Mouse (Mus musculus) midbrain, embryonic 13.5 days (tissue): ENCODE results near the gene Fam120b. TPM values are rescaled to one million over a fixed set of nuclear protein-coding genes. Genes with fewer than 3 reads are reported as not detected.

ENCODE experiments used
- ATAC-seq: fragments of 200-750 bp; cut with Nextera tagmentation; 2 replicates; pipeline ENCODE4 v1.8.0; 2017; ENCODE audit warnings: mild to moderate bottlenecking, moderate TSS enrichment, moderate library complexity
- H3K27ac ChIP-seq: fragments of 300-500 bp; sonication (generic); 2 replicates; pipeline ENCODE4 v1.5.1; 2015; ENCODE audit warnings: inconsistent platforms, mild to moderate bottlenecking, moderate library complexity
- H3K27me3 ChIP-seq: fragments of 300-500 bp; sonication (generic); 2 replicates; pipeline ENCODE4 v1.6.1; 2015; ENCODE audit warnings: mild to moderate bottlenecking, inconsistent platforms
- H3K36me3 ChIP-seq: fragments of 300-500 bp; sonication (generic); 2 replicates; pipeline ENCODE4 v1.6.1; 2015; ENCODE audit warnings: mild to moderate bottlenecking, inconsistent platforms
- H3K4me1 ChIP-seq: fragments of 300-500 bp; sonication (generic); replicated peaks from 2 replicates; pipeline ENCODE4 v1.6.1; 2015; ENCODE audit warnings: inconsistent platforms
- H3K4me2 ChIP-seq: fragments of 300-500 bp; sonication (generic); replicated peaks from 2 replicates; pipeline ENCODE4 v1.6.1; 2015; ENCODE audit warnings: moderate library complexity, mild to moderate bottlenecking, inconsistent platforms
- H3K4me3 ChIP-seq: fragments of 300-500 bp; sonication (generic); replicated peaks from 2 replicates; pipeline ENCODE4 v1.5.1; 2015; ENCODE audit warnings: mild to moderate bottlenecking, inconsistent platforms
- H3K9ac ChIP-seq: fragments of 300-500 bp; sonication (generic); replicated peaks from 2 replicates; pipeline ENCODE4 v1.6.1; 2015; ENCODE audit warnings: mild to moderate bottlenecking, inconsistent platforms
- H3K9me3 ChIP-seq: fragments of 300-500 bp; sonication (generic); 2 replicates; pipeline ENCODE4 v1.6.1; 2016; ENCODE audit warnings: mild to moderate bottlenecking, inconsistent platforms
- WGBS: fragments of 180-500 bp; shearing (Covaris S2); methylation state at CpG from one replicate; pipeline ENCODE4 v1.1.7; 2015; 5-methylcytosine and 5-hydroxymethylcytosine counted together
- polyA plus RNA-seq: library from polyadenylated mRNA; unstranded; fragments of >200 nt; fragmentation: Nextera tagmentation; extraction: Ambion mirVana; gene quantifications from 2 replicates; pipeline ENCODE4 v1.2.1, GENCODE M21; 2015

Fam120b gene
- polyA plus RNA-seq, 1 experiment from 2014 or later: 43.6 TPM

DNA sequence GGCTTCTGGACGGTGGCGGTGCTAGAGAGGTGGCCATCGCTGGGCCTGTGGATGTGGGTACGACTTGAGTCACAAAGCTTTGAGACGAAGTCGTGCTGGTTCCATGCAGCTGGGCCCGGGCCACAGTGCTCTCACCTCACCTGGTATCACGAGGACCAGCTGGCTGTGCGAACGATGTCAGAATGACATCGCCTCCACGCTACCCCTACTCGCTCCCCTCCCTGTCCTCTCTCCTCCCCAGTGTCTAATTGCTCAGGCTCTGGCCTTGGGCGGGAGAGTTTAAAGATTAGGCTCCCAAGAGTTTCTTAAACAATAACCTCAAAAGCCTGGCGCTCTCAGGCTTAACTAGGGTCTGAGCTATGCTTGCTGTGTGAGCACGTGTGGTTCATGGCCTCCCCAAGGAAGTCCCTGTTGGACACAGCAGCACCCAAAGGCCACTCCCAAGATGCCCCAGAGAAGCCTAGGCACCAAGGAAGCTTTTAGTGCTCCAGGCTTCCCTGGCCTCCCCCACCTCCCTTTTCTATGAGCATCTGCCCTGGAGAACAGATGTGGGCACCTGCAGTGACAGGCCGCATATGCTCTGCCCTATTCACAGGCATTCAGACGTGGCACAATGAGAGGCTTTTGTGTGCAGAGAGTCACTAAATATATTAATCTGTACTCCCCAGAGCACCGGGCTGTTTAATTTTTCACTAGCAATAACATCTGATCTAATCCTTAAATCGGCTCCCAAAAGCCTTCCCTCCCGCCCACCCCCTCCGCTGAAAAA is 14.7 kb upstream of the Fam120b start:
- peak overlapping the region; percentile 52 for H3K9ac ChIP-seq
- ATAC-seq: peak; percentile 51
- WGBS: under 1% methylated on average over 22 of the region's 22 CpGs
- peak overlapping the region; percentile 94 for H3K4me2 ChIP-seq
- no peaks in the 10 kb centered on the region for H3K9me3 ChIP-seq
- H3K27ac ChIP-seq: peak overlapping the region; percentile 76
- H3K36me3 ChIP-seq: no peaks in the 10 kb centered on the region
- peaks cover 22% of the 10 kb centered on the region for H3K27me3 ChIP-seq
- peaks cover 61% of the 10 kb centered on the region for H3K4me1 ChIP-seq
- H3K4me3 ChIP-seq: peak overlapping the region; percentile 42

DNA sequence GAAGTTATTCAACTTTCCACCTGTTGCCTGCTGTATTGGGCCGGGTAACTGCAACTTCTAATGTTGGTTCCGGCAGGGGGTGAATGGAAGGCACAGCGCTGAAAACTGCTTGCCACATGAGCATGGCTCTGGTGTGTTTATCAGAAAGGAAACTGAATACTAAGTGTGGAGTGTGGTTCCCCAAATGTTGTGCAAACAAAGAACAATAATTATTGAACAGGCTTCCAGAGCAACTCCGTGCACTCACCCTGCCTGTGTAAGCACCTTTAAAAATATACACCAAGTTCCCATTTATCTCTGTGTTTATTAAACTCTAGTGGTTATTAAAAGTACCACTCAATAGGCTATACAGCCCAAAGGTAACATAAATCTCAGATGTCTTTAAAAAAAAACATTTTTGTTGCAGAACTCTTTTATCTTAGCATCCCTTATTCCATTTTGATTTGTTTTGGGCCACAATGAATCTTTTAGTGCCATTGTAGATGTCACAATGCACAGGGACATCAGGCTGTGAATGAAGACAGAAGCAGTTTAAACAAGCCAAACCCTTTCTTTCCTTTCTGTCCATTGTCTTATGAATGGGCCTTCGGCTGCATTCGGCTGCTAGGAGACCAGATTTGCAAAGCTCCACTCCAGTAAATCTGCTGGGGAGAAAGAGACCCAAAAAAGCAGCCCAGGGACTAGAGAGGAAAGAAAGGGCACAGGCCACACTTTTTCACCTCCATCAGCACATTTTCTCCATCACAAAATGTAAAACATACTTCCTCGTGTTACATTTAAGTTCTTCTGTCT is 13.9 kb upstream of the Fam120b start:
- 0 out of 2 replicates have a peak overlapping the region, but pooled peaks have one; percentile 76 for H3K27ac ChIP-seq
- 3% methylated on average over 7 of the region's 7 CpGs for WGBS
- H3K9me3 ChIP-seq: no peaks in the 10 kb centered on the region
- H3K4me2 ChIP-seq: peak overlapping the region; percentile 94
- no peaks in the 10 kb centered on the region for H3K36me3 ChIP-seq
- peaks cover 57% of the 10 kb centered on the region for H3K4me1 ChIP-seq
- peaks cover 27% of the 10 kb centered on the region for H3K27me3 ChIP-seq
- no peak overlapping the region for H3K9ac ChIP-seq
- no peak overlapping the region for H3K4me3 ChIP-seq
- no peak for ATAC-seq

DNA sequence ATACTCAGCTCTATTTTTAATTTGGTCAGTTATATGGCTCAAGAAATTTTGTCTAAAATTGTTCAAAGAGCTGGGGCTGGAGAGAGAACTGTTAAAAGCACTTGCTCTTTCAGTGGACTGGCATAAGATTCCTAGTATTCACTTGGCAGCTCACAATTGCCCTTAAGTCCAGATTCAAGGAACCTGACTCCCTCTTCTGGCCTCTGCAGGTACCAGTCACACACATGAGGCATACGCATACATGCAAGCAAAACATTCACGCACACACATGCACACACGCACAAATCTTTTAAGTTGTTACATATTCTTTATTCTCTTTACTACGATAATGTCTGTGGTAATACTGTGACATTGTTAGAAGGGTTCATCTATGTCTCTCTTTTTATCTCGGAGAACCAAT is 12.6 kb upstream of the Fam120b start:
- Histone ChIP-seq H3K27ac (no peak overlapping the region), H3K27me3 (peaks cover 31% of the 10 kb centered on the region), H3K4me2 (no peak overlapping the region), H3K4me3 (no peak overlapping the region), H3K36me3 (no peaks in the 10 kb centered on the region), H3K4me1 (peaks cover 44% of the 10 kb centered on the region), H3K9me3 (no peaks in the 10 kb centered on the region), H3K9ac (no peak overlapping the region)
- WGBS: 98% methylated on average over 5 of the region's 5 CpGs
- ATAC-seq: no peak

DNA sequence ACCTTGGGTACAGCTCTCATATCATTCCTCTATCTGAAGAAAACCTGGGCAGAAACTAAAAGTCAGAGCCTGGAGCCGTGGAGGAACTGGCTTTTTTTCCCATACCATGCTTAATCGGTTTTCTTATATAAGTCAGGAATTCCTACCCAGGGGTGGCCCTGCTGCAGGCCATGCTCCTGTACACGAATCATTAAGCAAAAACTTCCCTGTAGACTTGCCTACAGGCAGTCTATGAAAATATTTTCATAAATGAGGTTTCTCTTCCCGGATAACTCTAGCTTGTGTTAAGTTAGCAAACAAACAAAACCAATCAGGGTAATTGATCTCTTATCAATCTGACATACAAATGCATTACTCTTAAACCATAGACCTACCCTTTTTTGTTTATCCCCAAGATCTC is 7.1 kb upstream of the Fam120b start:
- Histone ChIP-seq H3K4me2 (no peak overlapping the region), H3K4me3 (no peak overlapping the region), H3K27me3 (peaks cover 35% of the 10 kb centered on the region), H3K27ac (no peak overlapping the region), H3K4me1 (no peaks in the 10 kb centered on the region), H3K36me3 (no peaks in the 10 kb centered on the region), H3K9ac (no peak overlapping the region), H3K9me3 (no peaks in the 10 kb centered on the region)
- ATAC-seq: no peak
- 83% methylated on average over 4 of the region's 4 CpGs for WGBS

DNA sequence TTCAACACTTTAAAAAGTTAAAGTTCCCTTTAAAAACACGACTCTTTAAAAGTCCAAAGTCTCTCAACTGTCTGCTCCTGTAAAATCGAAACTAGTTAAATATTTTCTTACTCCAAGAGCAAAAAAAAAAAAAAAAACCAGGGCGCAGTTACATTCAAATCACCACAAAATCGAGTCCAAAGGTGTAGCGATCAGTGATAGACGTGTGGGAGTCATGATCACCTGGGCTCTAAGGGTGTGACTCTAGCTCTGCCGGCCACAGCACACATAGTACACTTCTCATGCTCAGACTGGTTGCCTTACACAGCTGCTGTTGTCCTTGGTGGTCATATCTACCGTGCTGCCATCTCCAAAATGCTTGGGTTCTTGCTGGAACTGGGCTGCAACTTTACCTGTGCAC is 6.6 kb upstream of the Fam120b start:
- no peak for ATAC-seq
- no peak overlapping the region for H3K9ac ChIP-seq
- 83% methylated on average over 8 of the region's 8 CpGs for WGBS

DNA sequence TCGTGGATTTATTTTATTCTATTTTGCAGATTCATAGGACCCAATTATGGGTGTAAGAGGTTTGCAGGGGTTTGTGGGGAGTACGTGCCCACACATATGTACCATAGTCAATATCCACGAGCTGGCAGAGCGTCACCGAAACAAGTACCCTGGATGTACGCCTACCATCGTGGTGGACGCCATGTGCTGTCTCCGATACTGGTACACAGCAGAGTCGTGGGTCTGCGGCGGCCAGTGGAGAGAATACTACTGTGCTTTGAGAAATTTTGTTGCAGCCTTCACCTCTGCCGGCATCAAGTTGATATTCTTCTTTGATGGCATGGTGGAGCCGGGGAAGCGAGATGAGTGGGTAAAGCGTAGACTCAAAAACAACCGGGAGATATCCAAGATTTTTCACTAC is 5.7 kb downstream of the Fam120b start:
- peaks cover 49% of the 10 kb centered on the region for H3K36me3 ChIP-seq
- H3K9ac ChIP-seq: no peak overlapping the region
- H3K4me2 ChIP-seq: no peak overlapping the region
- no peak overlapping the region for H3K27ac ChIP-seq
- 97% methylated on average over 17 of the region's 17 CpGs for WGBS
- no peaks in the 10 kb centered on the region for H3K27me3 ChIP-seq
- no peaks in the 10 kb centered on the region; the same call in 1 of the 2 replicates for H3K9me3 ChIP-seq
- H3K4me3 ChIP-seq: no peak overlapping the region
- ATAC-seq: no peak
- peaks cover 26% of the 10 kb centered on the region for H3K4me1 ChIP-seq

More for the DNA sequence above, 6.6 kb upstream of the Fam120b start:
- Histone ChIP-seq H3K4me1 (no peaks in the 10 kb centered on the region), H3K4me2 (no peak overlapping the region), H3K36me3 (no peaks in the 10 kb centered on the region), H3K9me3 (no peaks in the 10 kb centered on the region), H3K27me3 (peaks cover 35% of the 10 kb centered on the region), H3K4me3 (no peak overlapping the region), H3K27ac (no peak overlapping the region)

DNA sequence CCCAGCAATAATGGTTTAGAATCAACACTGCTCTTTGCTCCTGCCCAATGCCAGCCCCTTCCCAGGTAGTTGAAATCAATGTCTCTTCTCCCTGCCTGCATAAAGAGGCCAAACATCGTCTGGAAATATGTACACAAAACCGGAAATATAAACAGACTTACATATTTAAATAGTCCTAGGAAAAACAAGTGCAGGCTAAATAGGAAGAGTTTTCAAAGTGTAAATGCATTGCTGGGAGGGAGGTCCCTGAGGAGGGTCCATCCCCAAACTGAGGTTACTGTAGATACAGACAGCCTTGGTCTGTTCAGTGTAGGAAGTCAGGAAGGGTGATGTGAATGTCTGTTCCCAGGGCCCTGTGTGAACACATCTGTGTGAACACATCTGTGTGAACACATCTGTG is 10.6 kb downstream of the Fam120b start:
- ATAC-seq: no peak
- H3K4me3 ChIP-seq: no peak overlapping the region
- no peak overlapping the region for H3K9ac ChIP-seq
- H3K4me2 ChIP-seq: no peak overlapping the region
- no peaks in the 10 kb centered on the region for H3K27me3 ChIP-seq
- WGBS: 97% methylated on average over 2 of the region's 2 CpGs
- H3K4me1 ChIP-seq: no peaks in the 10 kb centered on the region
- H3K27ac ChIP-seq: no peak overlapping the region
- H3K36me3 ChIP-seq: peaks cover 96% of the 10 kb centered on the region
- no peaks in the 10 kb centered on the region; the same call in 1 of the 2 replicates for H3K9me3 ChIP-seq

DNA sequence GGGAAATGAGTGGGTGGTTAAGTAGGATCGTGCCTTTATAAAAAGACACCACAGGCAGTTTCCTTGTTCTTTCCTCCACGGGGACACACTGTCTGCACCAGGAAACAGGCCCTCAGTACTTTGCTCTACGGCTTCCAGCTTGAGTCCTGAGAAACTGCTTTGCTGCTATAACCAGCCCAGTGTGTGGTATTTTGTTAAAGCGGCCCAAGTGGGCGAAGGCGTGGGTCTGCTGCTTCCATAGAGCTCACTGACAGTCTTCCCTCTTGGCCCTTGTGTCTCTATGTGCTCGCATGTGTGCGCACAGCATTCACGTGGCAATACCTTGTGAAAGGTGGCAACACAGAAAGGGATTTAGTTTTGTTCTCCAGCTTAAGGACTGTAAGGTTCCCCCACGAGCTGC is 13.3 kb downstream of the Fam120b start:
- Histone ChIP-seq H3K9me3 (no peaks in the 10 kb centered on the region), H3K4me1 (no peaks in the 10 kb centered on the region), H3K4me2 (no peak overlapping the region), H3K9ac (no peak overlapping the region), H3K27me3 (no peaks in the 10 kb centered on the region), H3K27ac (no peak overlapping the region), H3K36me3 (peaks cover 95% of the 10 kb centered on the region), H3K4me3 (no peak overlapping the region)
- 90% methylated on average over 10 of the region's 10 CpGs for WGBS
- ATAC-seq: no peak

DNA sequence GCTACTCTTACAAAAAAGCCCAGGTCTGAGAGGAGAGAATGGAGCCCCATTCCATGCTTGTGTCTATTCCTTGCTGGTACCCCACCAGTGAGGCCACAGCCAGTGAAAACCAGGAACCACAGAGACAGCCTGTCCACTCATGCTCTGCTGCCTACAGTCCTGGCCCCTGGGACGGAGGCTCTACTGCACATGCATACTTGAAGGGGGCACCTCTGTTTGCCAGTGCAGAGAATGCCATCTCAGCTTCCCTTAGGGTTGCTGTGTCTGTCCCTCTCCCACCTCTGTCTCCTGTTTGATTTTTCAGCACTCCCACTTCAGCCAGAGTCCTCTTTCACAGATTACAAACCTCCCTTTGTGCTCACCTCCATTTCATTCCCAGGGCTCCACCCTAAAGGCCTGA is 14.9 kb downstream of the Fam120b start:
- ATAC-seq: no peak
- peaks cover 97% of the 10 kb centered on the region for H3K36me3 ChIP-seq

DNA sequence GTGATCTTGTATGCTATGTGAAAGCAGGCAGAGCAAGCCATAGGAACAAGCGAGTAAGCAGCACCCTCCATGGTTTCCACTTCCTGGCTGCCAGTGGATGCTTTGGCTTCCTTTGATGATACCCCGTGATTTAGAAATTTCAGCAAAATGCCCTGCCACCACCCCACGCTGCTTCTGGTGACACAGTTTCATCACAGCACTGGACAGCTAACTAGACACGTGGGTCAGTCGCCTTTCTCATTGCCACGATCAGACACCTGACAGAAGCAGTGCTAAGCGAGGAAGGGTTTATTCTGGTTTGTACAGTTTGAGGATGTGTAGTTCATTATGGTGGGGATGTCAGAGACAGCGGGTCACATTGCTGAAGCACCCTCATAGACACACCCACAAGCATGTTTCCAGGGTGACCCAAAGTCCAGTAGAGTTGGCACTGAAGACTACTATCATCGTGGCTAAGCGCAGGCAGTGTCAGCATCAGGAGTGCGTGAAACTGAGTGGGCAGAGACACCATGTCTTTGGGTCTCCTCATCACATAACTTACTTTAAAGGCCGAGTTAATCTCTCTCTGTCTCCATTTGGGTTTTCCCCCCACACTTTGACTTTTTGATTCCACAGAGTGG is 20.7 kb downstream of the Fam120b start:
- Histone ChIP-seq H3K9me3 (no peaks in the 10 kb centered on the region), H3K9ac (no peak overlapping the region), H3K4me2 (no peak overlapping the region), H3K36me3 (peaks cover 95% of the 10 kb centered on the region), H3K27ac (no peak overlapping the region), H3K27me3 (no peaks in the 10 kb centered on the region), H3K4me1 (no peaks in the 10 kb centered on the region), H3K4me3 (no peak overlapping the region)
- ATAC-seq: no peak
- 96% methylated on average over 12 of the region's 12 CpGs for WGBS

More for the DNA sequence above, 14.9 kb downstream of the Fam120b start:
- no peak overlapping the region for H3K9ac ChIP-seq
- no peaks in the 10 kb centered on the region for H3K27me3 ChIP-seq
- no peak overlapping the region for H3K4me2 ChIP-seq
- no peaks in the 10 kb centered on the region for H3K4me1 ChIP-seq
- 100% methylated on average over 1 of the region's 1 CpGs for WGBS
- no peak overlapping the region for H3K27ac ChIP-seq
- H3K4me3 ChIP-seq: no peak overlapping the region
- H3K9me3 ChIP-seq: no peaks in the 10 kb centered on the region

DNA sequence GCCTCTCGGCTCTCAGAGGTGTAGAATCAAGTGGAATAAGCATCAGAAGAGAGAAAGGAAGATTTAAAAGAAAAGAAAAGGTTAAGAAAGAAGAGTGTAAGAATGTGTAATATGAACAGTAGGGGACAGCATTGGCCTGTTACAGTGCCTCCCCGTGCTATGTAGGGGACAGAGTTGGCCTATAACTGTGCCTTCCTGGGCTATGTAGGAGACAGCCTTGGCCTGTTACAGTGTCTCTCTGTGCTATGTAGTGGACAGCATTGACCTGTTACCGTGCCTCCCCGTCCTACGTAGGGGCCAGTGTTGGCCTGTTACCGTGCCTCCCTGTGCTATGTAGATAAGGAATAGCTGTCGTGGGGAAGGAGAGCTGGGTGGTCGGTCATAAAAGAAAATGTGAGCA is 23.5 kb downstream of the Fam120b start:
- Histone ChIP-seq H3K27ac (no peak overlapping the region), H3K9ac (no peak overlapping the region), H3K4me1 (no peaks in the 10 kb centered on the region), H3K4me2 (no peak overlapping the region), H3K4me3 (no peak overlapping the region), H3K9me3 (no peaks in the 10 kb centered on the region), H3K27me3 (no peaks in the 10 kb centered on the region), H3K36me3 (peaks cover 95% of the 10 kb centered on the region)
- ATAC-seq: no peak
- 90% methylated on average over 8 of the region's 8 CpGs for WGBS

DNA sequence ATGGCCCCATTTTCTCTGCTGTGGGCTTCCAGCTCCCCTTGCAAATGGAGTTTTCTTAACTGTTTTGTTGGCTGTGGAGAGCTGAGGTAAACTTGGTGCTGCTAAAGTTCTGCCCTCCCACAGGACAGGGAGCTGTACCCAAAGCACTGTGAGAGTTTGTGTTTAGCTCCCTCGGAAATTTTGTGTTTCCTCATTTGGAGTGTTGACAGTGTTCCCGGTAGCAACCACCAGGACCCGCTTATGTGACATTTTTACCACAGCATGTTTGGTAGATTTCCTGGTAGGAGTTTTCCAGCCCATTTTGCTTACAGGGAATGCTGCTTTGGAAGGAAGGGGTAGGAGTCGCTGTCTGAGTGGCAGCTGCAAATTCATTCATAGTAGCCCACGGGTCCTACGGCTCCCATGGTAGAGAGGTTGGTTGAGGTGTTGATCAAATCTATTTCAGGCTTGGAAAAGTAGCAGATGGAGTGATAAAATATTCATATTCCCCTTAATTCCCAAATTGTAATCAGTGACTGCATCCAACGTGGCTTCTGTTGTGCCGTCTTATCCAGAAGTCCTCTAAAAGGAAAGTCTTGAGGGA is 24.1 kb downstream of the Fam120b start:
- peaks cover 94% of the 10 kb centered on the region for H3K36me3 ChIP-seq
- ATAC-seq: no peak
- 85% methylated on average over 8 of the region's 8 CpGs for WGBS
- no peaks in the 10 kb centered on the region for H3K9me3 ChIP-seq
- H3K4me1 ChIP-seq: no peaks in the 10 kb centered on the region
- H3K4me2 ChIP-seq: no peak overlapping the region
- no peaks in the 10 kb centered on the region for H3K27me3 ChIP-seq
- H3K27ac ChIP-seq: no peak overlapping the region
- no peak overlapping the region for H3K4me3 ChIP-seq
- H3K9ac ChIP-seq: no peak overlapping the region
